26 mouse cellular contexts compared by ENCODE assay signal in genomic region chr2:61663573-61664241, GRCm38 (mm10). TPM values are rescaled to one million over a fixed set of nuclear protein-coding genes. Genes with fewer than 3 reads are reported as not detected.
DNase-seq lines count a peak whose midpoint lies in the region; ATAC-seq and TF ChIP-seq lines count a peak whose summit lies in the region.
"Had no signal": no experiment of that assay in that cellular context is flagged by ENCODE, and none has a peak within 500 bp of the region (broad histone marks: within the 10 kb centered on the region; RNA-seq: fewer than 3 reads in every experiment).

No protein-coding gene starts in this region.

- H3K4me1 ChIP-seq in forebrain, embryonic 12.5 days, result no peaks in the 10 kb centered on the region
- H3K4me1 ChIP-seq in forebrain, embryonic 10.5 days, result no peaks in the 10 kb centered on the region
- no peaks in the 10 kb centered on the region; the same call in 1 of the 2 replicates for H3K4me1 ChIP-seq in forebrain, postnatal 0 days (ENCODE audit: insufficient read depth)
- H3K4me1 ChIP-seq in kidney, adult 2 months (ENCODE audit: control insufficient read depth, insufficient read depth, low read length), result no peaks in the 10 kb centered on the region
- H3K4me1 ChIP-seq: embryonic facial prominence, embryonic 13.5 days; limb, embryonic 12.5 days; liver, embryonic 15.5 days; midbrain, embryonic 10.5 days had no signal

- H3K27me3 ChIP-seq in forebrain, embryonic 12.5 days, result no peaks in the 10 kb centered on the region
- peaks cover 15% of the 10 kb centered on the region for H3K27me3 ChIP-seq in forebrain, embryonic 10.5 days (ENCODE audit: poor library complexity, severe bottlenecking)
- no peaks in the 10 kb centered on the region for H3K27me3 ChIP-seq in forebrain, postnatal 0 days (ENCODE audit: insufficient read depth, low read length)
- H3K27me3 ChIP-seq in kidney, adult 2 months (replicated peaks; ENCODE audit: control insufficient read depth, insufficient read depth, low read length), result no peaks in the 10 kb centered on the region; the same call in 1 of the 2 replicates
- H3K27me3 ChIP-seq: embryonic facial prominence, embryonic 13.5 days had no signal

- DNase-seq in forebrain, embryonic 10.5 days (ENCODE audit: extremely low spot score, low spot score), result no peak
- DNase-seq in layer of hippocampus, adult 2 months (ENCODE audit: low spot score in 2 of 2), result no peak
- no peak for DNase-seq in layer of hippocampus, postnatal 36 days
- peak; percentile 94 for DNase-seq in brain, embryonic 14.5 days (ENCODE audit: low read depth)
- peak; percentile 78 for DNase-seq in forebrain, postnatal 0 days
- no peak for DNase-seq in spleen, adult 18-20 months
- no peak for DNase-seq in kidney, adult 2 months
- DNase-seq: adrenal gland, adult 8-10 months; cerebellum, adult 8-10 months; gastrocnemius, postnatal 10 days; kidney, postnatal 14 days; lung, postnatal 14 days; right cerebral cortex, adult 18-20 months; thymus, adult 2 months; thymus, postnatal 36 days had no signal

- WGBS in forebrain, embryonic 12.5 days, result 61% methylated on average over 10 of the region's 10 CpGs
- WGBS in forebrain, embryonic 10.5 days, result 83% methylated on average over 10 of the region's 10 CpGs
- 20% methylated on average over 10 of the region's 10 CpGs for WGBS in forebrain, postnatal 0 days
- WGBS in kidney, adult 2 months, result 63% methylated on average over 10 of the region's 10 CpGs

- no peaks in the 10 kb centered on the region for H3K9me3 ChIP-seq in forebrain, embryonic 12.5 days
- no peaks in the 10 kb centered on the region for H3K9me3 ChIP-seq in forebrain, embryonic 10.5 days
- no peaks in the 10 kb centered on the region for H3K9me3 ChIP-seq in forebrain, postnatal 0 days (ENCODE audit: low read length)
- H3K9me3 ChIP-seq: embryonic facial prominence, embryonic 13.5 days; G1E; limb, embryonic 12.5 days; liver, embryonic 15.5 days; midbrain, embryonic 10.5 days had no signal

- H3K9ac ChIP-seq in forebrain, embryonic 12.5 days, result no peak overlapping the region
- no peak overlapping the region for H3K9ac ChIP-seq in forebrain, postnatal 0 days
- H3K9ac ChIP-seq: embryonic facial prominence, embryonic 13.5 days; limb, embryonic 12.5 days; liver, embryonic 15.5 days; lung, embryonic 14.5 days had no signal

- peak; percentile 55; the same call in 1 of the 2 replicates for ATAC-seq in forebrain, embryonic 12.5 days (ENCODE audit: low FRiP score)
- ATAC-seq in forebrain, postnatal 0 days, result peak; percentile 60; the same call in 1 of the 2 replicates
- ATAC-seq: intestine, postnatal 0 days had no signal

- H3K27ac ChIP-seq in forebrain, embryonic 12.5 days, result 0 out of 2 replicates have a peak overlapping the region, but pooled peaks have one; percentile 43
- no peak overlapping the region for H3K27ac ChIP-seq in forebrain, embryonic 10.5 days
- H3K27ac ChIP-seq in layer of hippocampus, adult 2 months, result no peak overlapping the region
- H3K27ac ChIP-seq in forebrain, postnatal 0 days (ENCODE audit: low read depth, low read length), result 0 out of 2 replicates have a peak overlapping the region, but pooled peaks have one; percentile 30
- no peak overlapping the region for H3K27ac ChIP-seq in kidney, adult 2 months (ENCODE audit: insufficient read depth, low read depth, low read length)
- H3K27ac ChIP-seq: embryonic facial prominence, embryonic 13.5 days; left cerebral cortex, adult 2 months; limb, embryonic 12.5 days; liver, embryonic 15.5 days; midbrain, embryonic 10.5 days; stomach, postnatal 0 days had no signal

- 0 out of 2 replicates have a peak, but pooled peaks have one; percentile 3 for TF ChIP-seq CTCF in layer of hippocampus, adult 2 months (conservative IDR thresholded peaks at IDR 0.05)
- no peak for TF ChIP-seq CTCF in brain, embryonic 14.5 days (IDR thresholded peaks at IDR 0.05; ENCODE audit: borderline replicate concordance, extremely low read depth, insufficient read depth, insufficient read length)
- TF ChIP-seq CTCF in forebrain, postnatal 0 days (IDR thresholded peaks at IDR 0.05; ENCODE audit: low read depth), result 0 out of 2 replicates have a peak, but pooled peaks have one; percentile 3
- TF ChIP-seq CTCF in kidney, adult 2 months (conservative IDR thresholded peaks at IDR 0.05; ENCODE audit: insufficient read depth, insufficient read length, low read depth, low read length), result no peak

- TF ChIP-seq POLR2A in brain, embryonic 14.5 days (IDR thresholded peaks at IDR 0.05; ENCODE audit: borderline replicate concordance, extremely low read depth, insufficient read depth, insufficient read length, poor library complexity, severe bottlenecking), result no peak
- TF ChIP-seq POLR2A in kidney, adult 2 months (IDR thresholded peaks at IDR 0.05; ENCODE audit: low read depth, low read length), result no peak

- no peaks in the 10 kb centered on the region for H3K36me3 ChIP-seq in forebrain, embryonic 12.5 days (replicated peaks)
- H3K36me3 ChIP-seq in forebrain, embryonic 10.5 days (replicated peaks), result no peaks in the 10 kb centered on the region
- no peaks in the 10 kb centered on the region for H3K36me3 ChIP-seq in forebrain, postnatal 0 days (ENCODE audit: insufficient read depth)
- H3K36me3 ChIP-seq in kidney, adult 2 months (ENCODE audit: control insufficient read depth, insufficient read depth, low read length), result no peaks in the 10 kb centered on the region
- H3K36me3 ChIP-seq: embryonic facial prominence, embryonic 13.5 days; G1E; limb, embryonic 12.5 days; liver, embryonic 15.5 days; midbrain, embryonic 10.5 days had no signal

- H3K4me3 ChIP-seq in forebrain, embryonic 12.5 days (replicated peaks), result no peak overlapping the region
- no peak overlapping the region for H3K4me3 ChIP-seq in forebrain, embryonic 10.5 days
- no peak overlapping the region for H3K4me3 ChIP-seq in layer of hippocampus, adult 2 months
- no peak overlapping the region for H3K4me3 ChIP-seq in forebrain, postnatal 0 days (ENCODE audit: low read depth, low read length)
- H3K4me3 ChIP-seq in kidney, adult 2 months (ENCODE audit: insufficient read depth, low read depth, low read length), result no peak overlapping the region
- H3K4me3 ChIP-seq: embryonic facial prominence, embryonic 13.5 days; left cerebral cortex, adult 2 months; limb, embryonic 12.5 days; liver, embryonic 15.5 days; midbrain, embryonic 10.5 days; myocyte had no signal

- no peak overlapping the region for H3K4me2 ChIP-seq in forebrain, embryonic 12.5 days
- H3K4me2 ChIP-seq in forebrain, postnatal 0 days (ENCODE audit: low read depth), result peak overlapping the region; percentile 17
- H3K4me2 ChIP-seq: embryonic facial prominence, embryonic 13.5 days; limb, embryonic 12.5 days; liver, embryonic 15.5 days; lung, embryonic 14.5 days had no signal

RNA-seq across cellular contexts. Expression of gene Psmd14, which starts 47.8 kb away (rescaled TPM):
- 265 and 271 TPM in 2 replicates for polyA plus RNA-seq in forebrain, embryonic 12.5 days (2016; fragmentation: Nextera tagmentation; extraction: Ambion mirVana)
- 287 and 291 TPM in 2 replicates for polyA plus RNA-seq in forebrain, embryonic 10.5 days (2016; fragmentation: Nextera tagmentation; extraction: Ambion mirVana)
- total RNA-seq in layer of hippocampus, adult 2 months (2021), result 100 to 1,000 TPM; 110 to 120 TPM
- 100 to 1,000 TPM; 119 to 124 TPM for total RNA-seq in layer of hippocampus, postnatal 36 days (2021)
- 96.6 and 104 TPM in 2 replicates for polyA plus RNA-seq in brain, embryonic 14.5 days (2012; rRNA removed)
- total RNA-seq in forebrain, postnatal 0 days (2014; rRNA removed), result 182 and 195 TPM in 2 replicates
- polyA plus RNA-seq in forebrain, postnatal 0 days (2015; fragmentation: Nextera tagmentation; extraction: Ambion mirVana), result 243 and 265 TPM in 2 replicates
- 15.0 and 22.5 TPM in 2 replicates for polyA plus RNA-seq in kidney, adult 2 months (2012; rRNA removed)

Comparison
In these comparisons a context has a peak if more than half of its experiments do, and no peak if none do; other contexts are left out.
1. H3K27ac ChIP-seq: peak in forebrain, embryonic 12.5 days (single experiment) and forebrain, postnatal 0 days (single experiment); none in forebrain, embryonic 10.5 days (single experiment), layer of hippocampus, adult 2 months (single experiment) and kidney, adult 2 months (single experiment).
2. DNase-seq: peak in brain, embryonic 14.5 days (single experiment) and forebrain, postnatal 0 days (single experiment); none in forebrain, embryonic 10.5 days (single experiment), layer of hippocampus, adult 2 months (0 of 2), layer of hippocampus, postnatal 36 days (0 of 2), spleen, adult 18-20 months (0 of 2) and kidney, adult 2 months (single experiment).
3. CTCF ChIP-seq: peak in layer of hippocampus, adult 2 months (single experiment) and forebrain, postnatal 0 days (single experiment); none in brain, embryonic 14.5 days (single experiment) and kidney, adult 2 months (single experiment).